In the genomic region with DNA sequence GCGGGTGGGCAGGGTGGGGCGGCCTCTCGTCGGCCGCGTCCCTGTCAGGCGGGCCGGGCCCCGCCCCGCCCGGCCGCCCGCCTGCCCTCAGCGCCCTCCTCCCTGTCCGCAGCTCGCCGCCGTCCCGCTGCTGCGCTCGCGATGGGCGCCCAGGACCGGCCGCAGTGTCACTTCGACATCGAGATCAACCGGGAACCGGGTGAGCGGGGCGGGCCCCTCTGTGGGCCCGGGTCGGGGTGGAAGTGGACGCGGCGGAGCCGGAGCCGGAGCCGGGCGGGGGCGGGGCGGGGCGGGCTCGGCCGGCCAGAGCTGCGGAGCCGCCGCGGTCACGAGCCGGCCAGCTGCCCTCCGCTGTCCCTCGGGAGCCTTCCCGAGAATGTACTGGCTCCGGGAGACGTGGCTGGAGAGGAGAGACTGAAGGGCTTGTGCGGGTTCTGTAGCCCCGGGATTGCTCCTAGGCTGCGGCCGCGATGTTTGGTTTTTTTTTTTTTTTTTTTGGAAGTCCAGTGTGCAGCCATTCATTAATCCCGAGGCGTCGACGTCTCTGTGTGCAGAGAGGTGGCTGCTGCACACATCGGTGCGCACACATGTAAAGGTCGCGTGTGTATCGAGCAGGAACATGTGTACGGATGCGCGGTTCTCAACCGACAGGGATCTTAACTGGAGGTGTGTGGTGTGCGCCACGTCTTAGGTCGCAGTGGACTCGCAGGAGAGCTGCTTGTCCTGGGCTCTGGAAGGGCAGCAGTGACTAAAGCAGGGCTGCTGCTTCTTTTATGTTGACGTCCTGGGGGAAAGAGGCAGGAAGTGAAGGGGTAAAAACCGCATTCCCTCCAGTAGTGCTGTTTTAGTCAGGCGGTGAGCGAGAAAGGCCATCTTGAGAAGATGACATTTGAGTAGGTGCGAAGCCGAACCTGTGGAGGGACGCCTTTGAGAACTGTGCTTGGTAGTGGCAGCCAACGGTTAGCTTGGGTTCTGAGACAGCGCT, we compare ENCODE assay signal across 8 mouse cellular contexts. TPM values are rescaled to one million over a fixed set of nuclear protein-coding genes. Genes with fewer than 3 reads are reported as not detected.
DNase-seq lines count a peak whose midpoint lies in the region; ATAC-seq and TF ChIP-seq lines count a peak whose summit lies in the region.

No protein-coding gene starts in this region.

- no peaks in the 10 kb centered on the region for H3K27me3 ChIP-seq in forebrain, embryonic 10.5 days (ENCODE audit: poor library complexity, severe bottlenecking)
- no peaks in the 10 kb centered on the region for H3K27me3 ChIP-seq in hindbrain, embryonic 16.5 days (replicated peaks; ENCODE audit: control insufficient read depth, insufficient read depth, low read length)
- no peaks in the 10 kb centered on the region for H3K27me3 ChIP-seq in liver, postnatal 0 days (ENCODE audit: insufficient read depth, low read length)
- H3K27me3 ChIP-seq in neural tube, embryonic 14.5 days (ENCODE audit: control insufficient read depth, insufficient read depth, low read length) = no peaks in the 10 kb centered on the region

- DNase-seq in right cerebral cortex, postnatal 10 days (ENCODE audit: low spot score in 2 of 2) = peak; percentile 51 to 55
- DNase-seq in right cerebral cortex, postnatal 36 days (ENCODE audit: low spot score in 2 of 2) = no peak
- peak; percentile 47 for DNase-seq in forebrain, embryonic 10.5 days (ENCODE audit: extremely low spot score, low spot score)
- DNase-seq in liver, postnatal 0 days = peak; percentile 54
- DNase-seq in right cerebral cortex, postnatal 25 days = no peak

- under 1% methylated on average over 79 of the region's 87 CpGs for WGBS in forebrain, embryonic 10.5 days
- WGBS in hindbrain, embryonic 16.5 days = under 1% methylated on average over 73 of the region's 87 CpGs
- under 1% methylated on average over 62 of the region's 87 CpGs for WGBS in liver, postnatal 0 days (ENCODE audit: insufficient replicate concordance)
- WGBS in neural tube, embryonic 14.5 days = under 1% methylated on average over 46 of the region's 87 CpGs

- H3K4me2 ChIP-seq in hindbrain, embryonic 16.5 days (ENCODE audit: low read length) = peak overlapping the region; percentile 74
- peak overlapping the region; percentile 78 for H3K4me2 ChIP-seq in liver, postnatal 0 days (ENCODE audit: low read depth, low read length)
- peak overlapping the region; percentile 92 for H3K4me2 ChIP-seq in neural tube, embryonic 14.5 days (ENCODE audit: low read depth, low read length)

- TF ChIP-seq CTCF in bone marrow macrophage, adult 2 months (IDR thresholded peaks at IDR 0.05; ENCODE audit: low read depth, low read length) = no peak
- TF ChIP-seq CTCF in liver, postnatal 0 days (IDR thresholded peaks at IDR 0.05; ENCODE audit: low read depth) = no peak

- H3K4me1 ChIP-seq in bone marrow macrophage, adult 2 months (ENCODE audit: control insufficient read depth, insufficient read depth, low read length) = peaks cover 12% of the 10 kb centered on the region
- H3K4me1 ChIP-seq in forebrain, embryonic 10.5 days = peaks cover 24% of the 10 kb centered on the region
- H3K4me1 ChIP-seq in hindbrain, embryonic 16.5 days (ENCODE audit: control insufficient read depth, insufficient read depth, low read depth, low read length) = peaks cover 7% of the 10 kb centered on the region
- H3K4me1 ChIP-seq in liver, postnatal 0 days (ENCODE audit: insufficient read depth) = peaks cover 15% of the 10 kb centered on the region
- H3K4me1 ChIP-seq in neural tube, embryonic 14.5 days (ENCODE audit: control insufficient read depth, insufficient read depth, low read length) = peaks cover 8% of the 10 kb centered on the region; the same call in 1 of the 2 replicates

- H3K9me3 ChIP-seq in forebrain, embryonic 10.5 days = no peaks in the 10 kb centered on the region
- H3K9me3 ChIP-seq in hindbrain, embryonic 16.5 days (ENCODE audit: control insufficient read depth, low read length) = no peaks in the 10 kb centered on the region
- no peaks in the 10 kb centered on the region for H3K9me3 ChIP-seq in liver, postnatal 0 days (ENCODE audit: low read length)
- no peaks in the 10 kb centered on the region for H3K9me3 ChIP-seq in neural tube, embryonic 14.5 days (ENCODE audit: control insufficient read depth, low read length)

- peak overlapping the region; percentile 77 for H3K27ac ChIP-seq in bone marrow macrophage, adult 2 months (ENCODE audit: insufficient read depth, low read depth, low read length)
- peak overlapping the region; percentile 96 for H3K27ac ChIP-seq in forebrain, embryonic 10.5 days
- peak overlapping the region; percentile 96 for H3K27ac ChIP-seq in hindbrain, embryonic 16.5 days (ENCODE audit: low read depth, low read length)
- peak overlapping the region; percentile 98 for H3K27ac ChIP-seq in liver, postnatal 0 days (ENCODE audit: low read depth)
- peak overlapping the region; percentile 95 for H3K27ac ChIP-seq in neural tube, embryonic 14.5 days (ENCODE audit: low read depth, low read length)

- ATAC-seq in hindbrain, embryonic 16.5 days = peak; percentile 59
- ATAC-seq in liver, postnatal 0 days = peak; percentile 71
- peak; percentile 58 for ATAC-seq in neural tube, embryonic 14.5 days (ENCODE audit: low read depth)

- TF ChIP-seq EP300 in liver, postnatal 0 days (IDR thresholded peaks at IDR 0.05; ENCODE audit: low read depth) = no peak

- H3K9ac ChIP-seq in hindbrain, embryonic 16.5 days (ENCODE audit: low read depth, low read length) = peak overlapping the region; percentile 99
- H3K9ac ChIP-seq in liver, postnatal 0 days (replicated peaks) = peak overlapping the region; percentile 92
- peak overlapping the region; percentile 98 for H3K9ac ChIP-seq in neural tube, embryonic 14.5 days (replicated peaks; ENCODE audit: low read depth, low read length)

- H3K4me3 ChIP-seq in bone marrow macrophage, adult 2 months (ENCODE audit: insufficient read depth, low read length) = peak overlapping the region; percentile 96
- H3K4me3 ChIP-seq in forebrain, embryonic 10.5 days = peak overlapping the region; percentile 96
- peak overlapping the region; percentile 93 for H3K4me3 ChIP-seq in hindbrain, embryonic 16.5 days (ENCODE audit: low read length)
- peak overlapping the region; percentile 89 for H3K4me3 ChIP-seq in liver, postnatal 0 days (ENCODE audit: low read depth, low read length)
- peak overlapping the region; percentile 91 for H3K4me3 ChIP-seq in neural tube, embryonic 14.5 days (ENCODE audit: low read depth, low read length)

- H3K36me3 ChIP-seq in forebrain, embryonic 10.5 days (replicated peaks) = peaks cover 4% of the 10 kb centered on the region
- no peaks in the 10 kb centered on the region for H3K36me3 ChIP-seq in hindbrain, embryonic 16.5 days (ENCODE audit: control insufficient read depth, insufficient read depth, low read length)
- H3K36me3 ChIP-seq in liver, postnatal 0 days (replicated peaks; ENCODE audit: insufficient read depth, low read length) = 0 out of 2 replicates have a peak, but pooled peaks cover 2% of the 10 kb centered on the region
- H3K36me3 ChIP-seq in neural tube, embryonic 14.5 days (ENCODE audit: control insufficient read depth, insufficient read depth, low read length) = no peaks in the 10 kb centered on the region

- no peak for TF ChIP-seq POLR2A in bone marrow macrophage, adult 2 months (IDR thresholded peaks at IDR 0.05; ENCODE audit: borderline replicate concordance, low read depth, low read length)

RNA-seq across cellular contexts. Expression of gene Nktr, which starts 0.7 kb away (rescaled TPM):
- polyA plus RNA-seq in bone marrow macrophage, adult 2 months (2012; ENCODE audit: insufficient read depth, insufficient read length, missing spikeins) = 109 and 111 TPM in 2 replicates
- polyA plus RNA-seq in forebrain, embryonic 10.5 days (2016; fragmentation: Nextera tagmentation; extraction: Ambion mirVana) = 52.9 and 60.5 TPM in 2 replicates
- polyA plus RNA-seq in hindbrain, embryonic 16.5 days (2015; fragmentation: Nextera tagmentation; extraction: Ambion mirVana) = 43.2 and 44.4 TPM in 2 replicates
- polyA plus RNA-seq in liver, postnatal 0 days (2015; fragmentation: Nextera tagmentation; extraction: Ambion mirVana) = 14.9 and 17.3 TPM in 2 replicates
- polyA plus RNA-seq in neural tube, embryonic 14.5 days (2014; fragmentation: Nextera tagmentation; extraction: Ambion mirVana) = 64.9 and 82.9 TPM in 2 replicates

RNA-seq across cellular contexts. Expression of gene Ss18l2, which starts 9.5 kb away (rescaled TPM):
- polyA plus RNA-seq in bone marrow macrophage, adult 2 months (2012; ENCODE audit: insufficient read depth, insufficient read length, missing spikeins) = 27.5 and 34.0 TPM in 2 replicates
- polyA plus RNA-seq in forebrain, embryonic 10.5 days (2016; fragmentation: Nextera tagmentation; extraction: Ambion mirVana) = 85.3 and 87.5 TPM in 2 replicates
- polyA plus RNA-seq in hindbrain, embryonic 16.5 days (2015; fragmentation: Nextera tagmentation; extraction: Ambion mirVana) = 171 and 184 TPM in 2 replicates
- 112 and 119 TPM in 2 replicates for polyA plus RNA-seq in liver, postnatal 0 days (2015; fragmentation: Nextera tagmentation; extraction: Ambion mirVana)
- polyA plus RNA-seq in neural tube, embryonic 14.5 days (2014; fragmentation: Nextera tagmentation; extraction: Ambion mirVana) = 194 and 208 TPM in 2 replicates

RNA-seq across cellular contexts. Expression of gene Sec22c, which starts 14.3 kb away (rescaled TPM):
- 9.3 and 14.2 TPM in 2 replicates for polyA plus RNA-seq in bone marrow macrophage, adult 2 months (2012; ENCODE audit: insufficient read depth, insufficient read length, missing spikeins)
- polyA plus RNA-seq in forebrain, embryonic 10.5 days (2016; fragmentation: Nextera tagmentation; extraction: Ambion mirVana) = 15.3 and 18.6 TPM in 2 replicates
- polyA plus RNA-seq in hindbrain, embryonic 16.5 days (2015; fragmentation: Nextera tagmentation; extraction: Ambion mirVana) = 29.2 and 30.4 TPM in 2 replicates
- polyA plus RNA-seq in liver, postnatal 0 days (2015; fragmentation: Nextera tagmentation; extraction: Ambion mirVana) = 3.6 and 4.4 TPM in 2 replicates
- 18.1 and 19.8 TPM in 2 replicates for polyA plus RNA-seq in neural tube, embryonic 14.5 days (2014; fragmentation: Nextera tagmentation; extraction: Ambion mirVana)

RNA-seq across cellular contexts. Expression of gene Zfp651, which starts 39.5 kb away (rescaled TPM):
- 0.38 and 0.39 TPM in 2 replicates for polyA plus RNA-seq in bone marrow macrophage, adult 2 months (2012; ENCODE audit: insufficient read depth, insufficient read length, missing spikeins)
- 4.1 and 4.8 TPM in 2 replicates for polyA plus RNA-seq in forebrain, embryonic 10.5 days (2016; fragmentation: Nextera tagmentation; extraction: Ambion mirVana)
- polyA plus RNA-seq in hindbrain, embryonic 16.5 days (2015; fragmentation: Nextera tagmentation; extraction: Ambion mirVana) = 15.0 and 22.8 TPM in 2 replicates
- polyA plus RNA-seq in liver, postnatal 0 days (2015; fragmentation: Nextera tagmentation; extraction: Ambion mirVana) = 0.68 and 1.5 TPM in 2 replicates
- 15.7 and 17.0 TPM in 2 replicates for polyA plus RNA-seq in neural tube, embryonic 14.5 days (2014; fragmentation: Nextera tagmentation; extraction: Ambion mirVana)

RNA-seq across cellular contexts. Expression of gene Klhl40, which starts 57.8 kb away (rescaled TPM):
- not detected in 2 replicates for polyA plus RNA-seq in bone marrow macrophage, adult 2 months (2012; ENCODE audit: insufficient read depth, insufficient read length, missing spikeins)
- polyA plus RNA-seq in forebrain, embryonic 10.5 days (2016; fragmentation: Nextera tagmentation; extraction: Ambion mirVana) = 0.12 TPM in 1 of 2 replicates, not detected in the other
- 1.9 and 3.3 TPM in 2 replicates for polyA plus RNA-seq in hindbrain, embryonic 16.5 days (2015; fragmentation: Nextera tagmentation; extraction: Ambion mirVana)
- 0.13 and 0.81 TPM in 2 replicates for polyA plus RNA-seq in liver, postnatal 0 days (2015; fragmentation: Nextera tagmentation; extraction: Ambion mirVana)
- 1.7 and 2.4 TPM in 2 replicates for polyA plus RNA-seq in neural tube, embryonic 14.5 days (2014; fragmentation: Nextera tagmentation; extraction: Ambion mirVana)

Comparison
In these comparisons a context has a peak if more than half of its experiments do, and no peak if none do; other contexts are left out.
1. DNase-seq: peak in right cerebral cortex, postnatal 10 days (2 of 2), forebrain, embryonic 10.5 days (single experiment) and liver, postnatal 0 days (single experiment); none in right cerebral cortex, postnatal 36 days (0 of 2) and right cerebral cortex, postnatal 25 days (single experiment).
2. Peak in every context shown above with its lines, with median percentiles within 50 percentile points of each other: H3K27ac ChIP-seq, H3K4me3 ChIP-seq, ATAC-seq, H3K4me2 ChIP-seq and H3K9ac ChIP-seq.